Mouse (Mus musculus): ENCODE results near the gene Gas2. TPM values are rescaled to one million over a fixed set of nuclear protein-coding genes. Genes with fewer than 3 reads are reported as not detected.

The Gas2 gene
- polyA plus RNA-seq, 1 experiment from 2014 or later: 3.1 TPM

DNA sequence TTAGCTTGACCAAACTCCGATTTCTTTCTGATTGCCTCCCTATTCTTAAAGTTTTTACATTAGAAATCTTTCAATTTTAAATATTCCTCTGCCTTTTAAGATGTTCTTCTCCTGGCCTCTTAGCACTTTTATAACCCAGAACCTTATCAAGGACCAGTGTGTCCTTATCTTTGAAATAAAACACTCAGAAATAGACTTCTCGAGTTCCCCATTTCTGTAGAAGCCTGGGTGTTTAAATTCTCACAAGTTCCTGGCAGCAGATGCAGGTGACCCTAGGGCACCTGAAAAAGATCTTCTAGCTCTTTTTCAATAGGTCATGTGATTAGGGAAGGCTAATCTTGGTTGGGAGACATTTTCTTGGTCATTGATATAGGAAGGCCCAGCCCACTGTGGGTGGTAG, 145.3 kb downstream of the Gas2 start:
- H3K9ac ChIP-seq (ENCODE audit: low read depth, low read length): no peak overlapping the region
- 49% methylated on average over 2 of the region's 2 CpGs for WGBS (ENCODE audit: insufficient replicate concordance)
- H3K36me3 ChIP-seq (ENCODE audit: control insufficient read depth, insufficient read depth): peaks cover 9% of the 10 kb centered on the region
- H3K27ac ChIP-seq (ENCODE audit: low read length): no peak overlapping the region
- H3K4me3 ChIP-seq (ENCODE audit: low read depth, low read length): no peak overlapping the region
- H3K4me2 ChIP-seq (ENCODE audit: low read depth, low read length): no peak overlapping the region
- H3K27me3 ChIP-seq (ENCODE audit: control insufficient read depth, insufficient read depth, low read depth, low read length): no peaks in the 10 kb centered on the region
- H3K4me1 ChIP-seq (ENCODE audit: control insufficient read depth, low read depth, low read length): peaks cover 19% of the 10 kb centered on the region
- H3K9me3 ChIP-seq (replicated peaks; ENCODE audit: control insufficient read depth, low read length): no peaks in the 10 kb centered on the region
- ATAC-seq (ENCODE audit: low read depth): no peak

DNA sequence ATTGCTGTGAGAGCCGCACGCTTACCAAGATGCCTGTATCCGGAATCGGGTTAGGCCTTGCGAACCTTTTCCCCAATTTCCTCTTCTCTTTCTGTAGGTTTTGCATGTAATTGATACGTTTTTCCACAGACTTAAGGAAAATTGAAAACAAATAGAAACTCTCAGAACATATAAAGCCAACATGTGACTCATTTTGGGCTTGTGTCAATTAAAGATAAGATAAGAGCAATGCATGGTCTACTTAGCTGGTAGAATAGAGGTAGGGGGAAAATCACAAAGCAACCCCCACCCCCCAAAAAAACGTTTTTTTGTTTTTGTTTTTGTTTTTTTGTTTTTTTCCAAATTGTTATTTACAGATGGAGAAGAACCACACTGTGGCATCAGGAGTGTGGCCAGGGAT, 151.6 kb downstream of the Gas2 start:
- 58% methylated on average over 7 of the region's 7 CpGs for WGBS (ENCODE audit: insufficient replicate concordance)
- no peak overlapping the region for H3K27ac ChIP-seq (ENCODE audit: low read length)

DNA sequence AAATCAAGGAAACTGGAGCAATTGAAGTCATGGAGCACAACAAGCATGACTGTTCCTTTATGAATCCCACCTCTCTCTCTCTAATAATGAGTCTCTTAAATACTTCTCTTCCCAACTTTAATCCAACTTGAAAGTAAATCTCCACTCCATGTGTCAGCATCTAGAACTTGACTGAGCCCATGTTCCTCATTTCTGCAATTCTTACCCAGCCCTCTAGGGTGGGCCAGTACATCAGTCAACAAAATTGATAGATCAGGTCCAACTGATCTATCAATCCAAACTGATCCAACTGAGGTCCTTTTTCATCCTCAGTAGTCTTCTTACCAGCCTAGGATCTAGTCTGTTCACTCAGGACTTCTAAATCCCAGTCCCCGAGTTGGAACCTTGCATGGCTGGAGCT, 153.4 kb downstream of the Gas2 start:
- Histone ChIP-seq H3K9ac (ENCODE audit: low read depth, low read length) (no peak overlapping the region), H3K27me3 (ENCODE audit: control insufficient read depth, insufficient read depth, low read depth, low read length) (no peaks in the 10 kb centered on the region), H3K27ac (ENCODE audit: low read length) (no peak overlapping the region), H3K9me3 (replicated peaks; ENCODE audit: control insufficient read depth, low read length) (no peaks in the 10 kb centered on the region), H3K4me1 (ENCODE audit: control insufficient read depth, low read depth, low read length) (no peaks in the 10 kb centered on the region), H3K36me3 (ENCODE audit: control insufficient read depth, insufficient read depth) (no peaks in the 10 kb centered on the region), H3K4me3 (ENCODE audit: low read depth, low read length) (no peak overlapping the region), H3K4me2 (ENCODE audit: low read depth, low read length) (no peak overlapping the region)
- 65% methylated on average over 1 of the region's 1 CpGs for WGBS (ENCODE audit: insufficient replicate concordance)
- ATAC-seq (ENCODE audit: low read depth): no peak

More for the DNA sequence above, 151.6 kb downstream of the Gas2 start:
- Histone ChIP-seq H3K4me3 (ENCODE audit: low read depth, low read length) (no peak overlapping the region), H3K4me2 (ENCODE audit: low read depth, low read length) (no peak overlapping the region), H3K9me3 (replicated peaks; ENCODE audit: control insufficient read depth, low read length) (no peaks in the 10 kb centered on the region), H3K36me3 (ENCODE audit: control insufficient read depth, insufficient read depth) (no peaks in the 10 kb centered on the region), H3K9ac (ENCODE audit: low read depth, low read length) (no peak overlapping the region), H3K4me1 (ENCODE audit: control insufficient read depth, low read depth, low read length) (no peaks in the 10 kb centered on the region), H3K27me3 (ENCODE audit: control insufficient read depth, insufficient read depth, low read depth, low read length) (no peaks in the 10 kb centered on the region)
- ATAC-seq (ENCODE audit: low read depth): no peak

DNA sequence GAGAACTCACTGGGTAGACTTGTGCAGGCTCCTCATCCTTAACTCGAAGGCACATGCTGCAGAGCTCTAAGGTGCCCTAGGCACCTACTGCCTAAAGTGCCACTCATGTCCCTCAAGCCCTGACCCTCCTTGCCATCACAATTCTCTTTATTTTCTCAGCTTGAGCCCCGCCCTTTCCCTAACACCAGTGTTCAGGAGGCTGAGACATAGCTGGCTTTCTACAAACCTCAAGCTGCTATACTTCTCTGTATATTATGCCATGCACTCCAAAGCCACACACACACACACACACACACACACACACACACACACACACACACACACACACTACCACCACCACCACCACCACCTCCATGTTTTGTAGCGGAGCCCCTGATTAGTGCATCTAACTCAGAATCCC, 153.8 kb downstream of the Gas2 start, which contains the start of gene 1700015G11Rik:
Gene 1700015G11Rik, minus strand, starts transcription at position 101 of the 400 bp plus-strand sequence.
- no peaks in the 10 kb centered on the region for H3K9me3 ChIP-seq (replicated peaks; ENCODE audit: control insufficient read depth, low read length)
- WGBS (ENCODE audit: insufficient replicate concordance): 60% methylated on average over 3 of the region's 3 CpGs

DNA sequence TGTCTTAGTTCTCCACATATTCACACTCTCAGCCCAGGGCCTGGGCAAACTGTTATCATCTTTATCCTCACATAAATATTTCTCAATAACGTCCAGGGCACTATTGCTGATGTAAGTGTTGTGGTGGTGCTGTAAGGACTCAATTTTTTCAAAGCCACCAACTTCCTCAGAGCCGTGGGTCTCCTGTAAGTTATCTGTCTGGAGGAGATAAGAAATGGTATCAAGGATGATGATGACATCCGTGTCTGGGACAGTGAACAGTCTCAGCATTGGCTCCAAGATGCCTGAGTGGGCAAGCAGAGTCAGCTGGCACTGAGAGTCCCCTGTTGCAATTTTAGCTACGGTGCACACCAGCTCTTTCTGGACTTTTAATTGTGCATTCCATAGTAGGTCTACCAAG, 160.2 kb downstream of the Gas2 start:
- Histone ChIP-seq H3K36me3 (ENCODE audit: control insufficient read depth, insufficient read depth) (no peaks in the 10 kb centered on the region), H3K9ac (ENCODE audit: low read depth, low read length) (no peak overlapping the region), H3K27ac (ENCODE audit: low read length) (no peak overlapping the region), H3K4me1 (ENCODE audit: control insufficient read depth, low read depth, low read length) (no peaks in the 10 kb centered on the region), H3K27me3 (ENCODE audit: control insufficient read depth, insufficient read depth, low read depth, low read length) (no peaks in the 10 kb centered on the region), H3K4me3 (ENCODE audit: low read depth, low read length) (no peak overlapping the region), H3K9me3 (replicated peaks; ENCODE audit: control insufficient read depth, low read length) (no peaks in the 10 kb centered on the region), H3K4me2 (ENCODE audit: low read depth, low read length) (no peak overlapping the region)
- ATAC-seq (ENCODE audit: low read depth): no peak
- WGBS (ENCODE audit: insufficient replicate concordance): 38% methylated on average over 4 of the region's 4 CpGs

More for the DNA sequence above, 153.8 kb downstream of the Gas2 start, which contains the start of gene 1700015G11Rik:
- Histone ChIP-seq H3K27ac (ENCODE audit: low read length) (no peak within 1 kb of the TSS), H3K4me3 (ENCODE audit: low read depth, low read length) (no peak within 1 kb of the TSS), H3K9ac (ENCODE audit: low read depth, low read length) (no peak within 1 kb of the TSS), H3K4me1 (ENCODE audit: control insufficient read depth, low read depth, low read length) (no peaks in the 10 kb centered on the region), H3K36me3 (ENCODE audit: control insufficient read depth, insufficient read depth) (no peaks in the 10 kb centered on the region), H3K4me2 (ENCODE audit: low read depth, low read length) (no peak within 1 kb of the TSS), H3K27me3 (ENCODE audit: control insufficient read depth, insufficient read depth, low read depth, low read length) (no peaks in the 10 kb centered on the region)
- ATAC-seq (ENCODE audit: low read depth): no peak

DNA sequence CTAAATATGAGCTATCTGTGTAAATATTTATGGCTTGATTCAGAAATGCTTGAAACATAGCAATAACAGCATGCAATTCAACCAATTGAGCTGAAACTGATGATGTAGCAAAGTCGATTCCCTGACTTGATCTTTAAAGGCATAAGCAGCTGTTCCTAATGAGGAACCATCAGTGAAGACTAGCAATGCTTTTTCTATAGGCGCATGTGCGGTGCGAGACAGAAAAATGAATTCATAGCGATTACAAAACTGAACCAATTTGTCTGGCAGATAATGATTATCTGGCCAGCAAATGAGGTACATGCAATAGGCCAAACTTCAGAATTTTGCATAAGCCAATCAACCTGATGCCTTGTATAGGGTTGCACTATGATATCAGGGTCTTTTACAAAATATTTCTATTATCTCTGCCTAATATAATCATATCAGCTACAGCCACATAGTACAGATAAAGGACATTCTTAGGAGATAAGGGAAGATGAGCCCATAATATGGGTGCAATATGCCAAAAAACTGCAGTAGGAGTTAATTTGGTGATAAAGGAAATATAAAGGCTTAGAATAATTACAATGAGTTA, 162.3 kb downstream of the Gas2 start:
- H3K4me3 ChIP-seq (ENCODE audit: low read depth, low read length): no peak overlapping the region
- H3K27ac ChIP-seq (ENCODE audit: low read length): no peak overlapping the region
- 69% methylated on average over 5 of the region's 5 CpGs for WGBS (ENCODE audit: insufficient replicate concordance)
- no peaks in the 10 kb centered on the region for H3K9me3 ChIP-seq (replicated peaks; ENCODE audit: control insufficient read depth, low read length)
- H3K36me3 ChIP-seq (ENCODE audit: control insufficient read depth, insufficient read depth): no peaks in the 10 kb centered on the region
- no peak overlapping the region for H3K4me2 ChIP-seq (ENCODE audit: low read depth, low read length)
- H3K4me1 ChIP-seq (ENCODE audit: control insufficient read depth, low read depth, low read length): no peaks in the 10 kb centered on the region
- H3K9ac ChIP-seq (ENCODE audit: low read depth, low read length): no peak overlapping the region
- no peak for ATAC-seq (ENCODE audit: low read depth)
- H3K27me3 ChIP-seq (ENCODE audit: control insufficient read depth, insufficient read depth, low read depth, low read length): no peaks in the 10 kb centered on the region

DNA sequence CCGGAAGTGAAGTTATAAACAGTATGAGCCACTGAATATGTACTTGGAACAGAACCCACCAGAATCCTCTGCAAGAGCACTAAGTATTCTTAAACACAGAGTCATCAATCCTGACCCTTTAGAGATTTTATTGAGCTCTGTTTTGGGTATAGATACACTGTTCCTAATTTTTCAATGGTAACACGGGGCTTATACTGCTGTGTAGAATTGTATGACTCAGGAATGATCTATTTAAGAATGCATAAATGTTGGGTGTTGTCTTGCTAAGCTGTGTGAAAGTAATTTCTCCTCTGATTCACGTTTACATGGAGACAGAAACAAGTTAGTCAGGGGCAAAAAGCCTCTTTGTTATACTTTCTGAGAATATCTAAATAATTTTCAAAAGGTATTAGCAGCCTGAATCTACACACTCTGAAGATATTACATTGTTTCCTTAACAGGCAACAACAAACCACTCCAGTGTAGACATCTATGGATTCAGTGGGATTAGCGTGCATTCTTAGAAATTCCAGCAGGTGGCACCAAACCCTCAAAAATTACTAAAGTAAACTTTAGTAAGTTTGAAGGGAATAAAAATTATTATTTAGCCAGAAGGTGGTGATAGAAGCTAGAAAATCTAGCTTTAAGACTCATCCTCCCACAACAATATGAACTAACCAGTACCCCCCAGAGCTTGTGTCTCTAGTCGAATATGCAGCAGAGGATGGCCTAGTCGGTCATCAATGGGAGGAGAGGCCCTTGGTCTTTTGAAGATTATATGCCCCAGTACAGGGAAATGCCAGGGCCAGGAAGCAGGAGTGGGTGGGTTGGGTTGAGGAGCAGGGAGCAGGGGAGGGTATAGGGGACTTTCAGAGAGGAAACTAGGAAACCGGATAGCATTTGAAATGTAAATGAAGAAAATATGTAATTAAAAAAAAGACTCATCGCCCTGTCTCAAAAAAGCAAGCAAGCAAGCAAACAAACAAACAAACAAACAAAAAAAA, 176.1 kb downstream of the Gas2 start:
- H3K27ac ChIP-seq (ENCODE audit: low read length): no peak overlapping the region
- H3K9me3 ChIP-seq (replicated peaks; ENCODE audit: control insufficient read depth, low read length): no peaks in the 10 kb centered on the region
- no peak overlapping the region for H3K9ac ChIP-seq (ENCODE audit: low read depth, low read length)
- H3K4me1 ChIP-seq (ENCODE audit: control insufficient read depth, low read depth, low read length): no peaks in the 10 kb centered on the region
- no peak overlapping the region for H3K4me2 ChIP-seq (ENCODE audit: low read depth, low read length)
- no peak for ATAC-seq (ENCODE audit: low read depth)
- H3K36me3 ChIP-seq (ENCODE audit: control insufficient read depth, insufficient read depth): no peaks in the 10 kb centered on the region
- no peak overlapping the region for H3K4me3 ChIP-seq (ENCODE audit: low read depth, low read length)
- no peaks in the 10 kb centered on the region for H3K27me3 ChIP-seq (ENCODE audit: control insufficient read depth, insufficient read depth, low read depth, low read length)
- WGBS (ENCODE audit: insufficient replicate concordance): 39% methylated on average over 8 of the region's 8 CpGs
